Mouse (Mus musculus): ENCODE results near the gene Olfr692. TPM values are rescaled to one million over a fixed set of nuclear protein-coding genes. Genes with fewer than 3 reads are reported as not detected.

Olfr692 gene
- total and polyA plus RNA-seq, 3 experiments: not detected

- TF ChIP-seq GATA1 (IDR thresholded peaks at IDR 0.05; ENCODE audit: borderline replicate concordance, low read length): no peak
- TF ChIP-seq TAL1 (conservative IDR thresholded peaks at IDR 0.05; ENCODE audit: low read depth, low read length): no peak
- no peak for TF ChIP-seq POLR2AphosphoS5 (IDR thresholded peaks at IDR 0.05; ENCODE audit: insufficient replicate concordance, low read depth, low read length)
- TF ChIP-seq CTCF (IDR thresholded peaks at IDR 0.05; ENCODE audit: low read depth, low read length): no peak
- no peak for TF ChIP-seq GATA2 (IDR thresholded peaks at IDR 0.05; ENCODE audit: borderline replicate concordance, low read depth, low read length)
- H3K27me3 ChIP-seq (ENCODE audit: insufficient read depth, low read length): no peaks in the 10 kb centered on the region
- H3K4me3 ChIP-seq (ENCODE audit: low read depth, low read length): no peak overlapping the region
- no peaks in the 10 kb centered on the region for H3K36me3 ChIP-seq (replicated peaks)
- DNase-seq (ENCODE audit: low spot score) (no peak), ATAC-seq (ENCODE audit: extremely low read depth, insufficient number of reproducible peaks, low FRiP score, poor library complexity, severe bottlenecking) (no peak)
- no peaks in the 10 kb centered on the region for H3K9me3 ChIP-seq (replicated peaks)
- H3K4me1 ChIP-seq (ENCODE audit: insufficient read depth, low read depth, low read length): no peaks in the 10 kb centered on the region
Measured at GRCm38 (mm10) chr7:105414385-105414784, 46.4 kb downstream of the Olfr692 start.

GRCm38 (mm10) chr7:105416529-105416928 is 48.5 kb downstream of the Olfr692 start:
- TF ChIP-seq POLR2AphosphoS5 (IDR thresholded peaks at IDR 0.05; ENCODE audit: insufficient replicate concordance, low read depth, low read length) (no peak), TAL1 (conservative IDR thresholded peaks at IDR 0.05; ENCODE audit: low read depth, low read length) (no peak), CTCF (IDR thresholded peaks at IDR 0.05; ENCODE audit: low read depth, low read length) (no peak), GATA1 (IDR thresholded peaks at IDR 0.05; ENCODE audit: borderline replicate concordance, low read length) (no peak), GATA2 (IDR thresholded peaks at IDR 0.05; ENCODE audit: borderline replicate concordance, low read depth, low read length) (no peak)
- no peak for ATAC-seq (ENCODE audit: extremely low read depth, insufficient number of reproducible peaks, low FRiP score, poor library complexity, severe bottlenecking)
- no peak for DNase-seq (ENCODE audit: low spot score)
- no peaks in the 10 kb centered on the region for H3K4me1 ChIP-seq (ENCODE audit: insufficient read depth, low read depth, low read length)
- no peak overlapping the region for H3K4me3 ChIP-seq (ENCODE audit: low read depth, low read length)
- H3K36me3 ChIP-seq (replicated peaks): no peaks in the 10 kb centered on the region
- H3K9me3 ChIP-seq (replicated peaks): no peaks in the 10 kb centered on the region
- H3K27me3 ChIP-seq (ENCODE audit: insufficient read depth, low read length): no peaks in the 10 kb centered on the region

- Histone ChIP-seq H3K4me1 (ENCODE audit: insufficient read depth, low read depth, low read length) (no peaks in the 10 kb centered on the region), H3K27me3 (ENCODE audit: insufficient read depth, low read length) (no peaks in the 10 kb centered on the region), H3K9me3 (replicated peaks) (no peaks in the 10 kb centered on the region), H3K4me3 (ENCODE audit: low read depth, low read length) (no peak overlapping the region), H3K36me3 (replicated peaks) (no peaks in the 10 kb centered on the region)
- ATAC-seq (ENCODE audit: extremely low read depth, insufficient number of reproducible peaks, low FRiP score, poor library complexity, severe bottlenecking) (no peak), DNase-seq (ENCODE audit: low spot score) (no peak)
- no peak for TF ChIP-seq GATA1 (IDR thresholded peaks at IDR 0.05; ENCODE audit: borderline replicate concordance, low read length)
- TF ChIP-seq TAL1 (conservative IDR thresholded peaks at IDR 0.05; ENCODE audit: low read depth, low read length): no peak
- no peak for TF ChIP-seq POLR2AphosphoS5 (IDR thresholded peaks at IDR 0.05; ENCODE audit: insufficient replicate concordance, low read depth, low read length)
- no peak for TF ChIP-seq CTCF (IDR thresholded peaks at IDR 0.05; ENCODE audit: low read depth, low read length)
Measured at GRCm38 (mm10) chr7:105418106-105418505, 50.1 kb downstream of the Olfr692 start.

Other genes with a start within 250 kb of the Olfr692 start
- not detected in 2 replicates for gene Olfr683, start 221.2 kb upstream of the Olfr692 start, total RNA-seq (2014; fragmentation: Nextera tagmentation)
- gene Olfr683, start 221.2 kb upstream of the Olfr692 start, total RNA-seq (2017): 0.22 TPM in 1 of 2 replicates, not detected in the other
- not detected in 2 replicates for gene Olfr683, start 221.2 kb upstream of the Olfr692 start, polyA plus RNA-seq (2012)
- gene Olfr684, start 204.6 kb upstream of the Olfr692 start, total RNA-seq (2014; fragmentation: Nextera tagmentation): not detected in 2 replicates
- 0.22 TPM in 1 of 2 replicates, not detected in the other for gene Olfr684, start 204.6 kb upstream of the Olfr692 start, total RNA-seq (2017)
- not detected in 2 replicates for gene Olfr684, start 204.6 kb upstream of the Olfr692 start, polyA plus RNA-seq (2012)
- not detected in 2 replicates for gene Olfr685, start 182.2 kb upstream of the Olfr692 start, total RNA-seq (2014; fragmentation: Nextera tagmentation)
- gene Olfr685, start 182.2 kb upstream of the Olfr692 start, total RNA-seq (2017): 0.11 and 0.12 TPM in 2 replicates
- not detected in 2 replicates for gene Olfr685, start 182.2 kb upstream of the Olfr692 start, polyA plus RNA-seq (2012)
- gene Olfr686, start 160.7 kb upstream of the Olfr692 start, total RNA-seq (2014; fragmentation: Nextera tagmentation): not detected in 2 replicates
- gene Olfr686, start 160.7 kb upstream of the Olfr692 start, total RNA-seq (2017): not detected in 2 replicates
- not detected in 2 replicates for gene Olfr686, start 160.7 kb upstream of the Olfr692 start, polyA plus RNA-seq (2012)
- not detected in 2 replicates for gene Olfr688, start 80.1 kb upstream of the Olfr692 start, total RNA-seq (2014; fragmentation: Nextera tagmentation)
- not detected in 2 replicates for gene Olfr688, start 80.1 kb upstream of the Olfr692 start, total RNA-seq (2017)
- not detected in 2 replicates for gene Olfr688, start 80.1 kb upstream of the Olfr692 start, polyA plus RNA-seq (2012)
- gene Olfr689, start 57.1 kb upstream of the Olfr692 start, total RNA-seq (2014; fragmentation: Nextera tagmentation): not detected in 2 replicates
- under 0.01 and 0.11 TPM in 2 replicates for gene Olfr689, start 57.1 kb upstream of the Olfr692 start, total RNA-seq (2017)
- gene Olfr689, start 57.1 kb upstream of the Olfr692 start, polyA plus RNA-seq (2012): not detected in 2 replicates
- gene Olfr690, start 34.1 kb upstream of the Olfr692 start, total RNA-seq (2014; fragmentation: Nextera tagmentation): not detected in 2 replicates
- 0.16 TPM in 1 of 2 replicates, not detected in the other for gene Olfr690, start 34.1 kb upstream of the Olfr692 start, total RNA-seq (2017)
- not detected in 2 replicates for gene Olfr690, start 34.1 kb upstream of the Olfr692 start, polyA plus RNA-seq (2012)
- gene Olfr691, start 26.0 kb upstream of the Olfr692 start, total RNA-seq (2014; fragmentation: Nextera tagmentation): not detected in 2 replicates
- gene Olfr691, start 26.0 kb upstream of the Olfr692 start, total RNA-seq (2017): 0.06 and 0.22 TPM in 2 replicates
- gene Olfr691, start 26.0 kb upstream of the Olfr692 start, polyA plus RNA-seq (2012): not detected in 2 replicates
- gene Gm5901, start 6.8 kb downstream of the Olfr692 start, total RNA-seq (2014; fragmentation: Nextera tagmentation): not detected in 2 replicates
- 0.12 and 0.16 TPM in 2 replicates for gene Gm5901, start 6.8 kb downstream of the Olfr692 start, total RNA-seq (2017)
- gene Gm5901, start 6.8 kb downstream of the Olfr692 start, polyA plus RNA-seq (2012): not detected in 2 replicates
- gene Fam160a2, start 31.8 kb downstream of the Olfr692 start, total RNA-seq (2014; fragmentation: Nextera tagmentation): 41.9 and 42.1 TPM in 2 replicates
- 11.4 and 16.3 TPM in 2 replicates for gene Fam160a2, start 31.8 kb downstream of the Olfr692 start, total RNA-seq (2017)
- 53.1 and 55.8 TPM in 2 replicates for gene Fam160a2, start 31.8 kb downstream of the Olfr692 start, polyA plus RNA-seq (2012)
- gene Cnga4, start 36.3 kb downstream of the Olfr692 start, total RNA-seq (2014; fragmentation: Nextera tagmentation): not detected in 2 replicates
- gene Cnga4, start 36.3 kb downstream of the Olfr692 start, total RNA-seq (2017): not detected in 2 replicates
- gene Cnga4, start 36.3 kb downstream of the Olfr692 start, polyA plus RNA-seq (2012): not detected in 2 replicates
- not detected in 2 replicates for gene Cckbr, start 57.5 kb downstream of the Olfr692 start, total RNA-seq (2014; fragmentation: Nextera tagmentation)
- 0.05 TPM in 1 of 2 replicates, not detected in the other for gene Cckbr, start 57.5 kb downstream of the Olfr692 start, total RNA-seq (2017)
- gene Cckbr, start 57.5 kb downstream of the Olfr692 start, polyA plus RNA-seq (2012): not detected in 2 replicates
- not detected in 2 replicates for gene Cavin3, start 114.1 kb downstream of the Olfr692 start, total RNA-seq (2014; fragmentation: Nextera tagmentation)
- gene Cavin3, start 114.1 kb downstream of the Olfr692 start, total RNA-seq (2017): 0.06 TPM in 1 of 2 replicates, not detected in the other
- gene Cavin3, start 114.1 kb downstream of the Olfr692 start, polyA plus RNA-seq (2012): not detected in 2 replicates
- 19.2 and 23.7 TPM in 2 replicates for gene Smpd1, start 186.1 kb downstream of the Olfr692 start, total RNA-seq (2014; fragmentation: Nextera tagmentation)
- 14.5 and 22.4 TPM in 2 replicates for gene Smpd1, start 186.1 kb downstream of the Olfr692 start, total RNA-seq (2017)
- gene Smpd1, start 186.1 kb downstream of the Olfr692 start, polyA plus RNA-seq (2012): 12.0 and 12.8 TPM in 2 replicates
- not detected in 2 replicates for gene Apbb1, start 213.4 kb downstream of the Olfr692 start, total RNA-seq (2014; fragmentation: Nextera tagmentation)
- gene Apbb1, start 213.4 kb downstream of the Olfr692 start, total RNA-seq (2017): 0.27 and 0.64 TPM in 2 replicates
- 0.02 and 0.03 TPM in 2 replicates for gene Apbb1, start 213.4 kb downstream of the Olfr692 start, polyA plus RNA-seq (2012)
- gene Hpx, start 231.9 kb downstream of the Olfr692 start, total RNA-seq (2014; fragmentation: Nextera tagmentation): not detected in 2 replicates
- gene Hpx, start 231.9 kb downstream of the Olfr692 start, total RNA-seq (2017): not detected in 2 replicates
- gene Hpx, start 231.9 kb downstream of the Olfr692 start, polyA plus RNA-seq (2012): not detected in 2 replicates

Measured in G1E (cell line).